Mouse (Mus musculus): Measurements from ENCODE around the gene Lyl1. TPM values are rescaled to one million over a fixed set of nuclear protein-coding genes. Genes with fewer than 3 reads are reported as not detected.

Gene Lyl1
- polyA plus RNA-seq, 1 experiment from 2014 or later = 4.3 TPM

GRCm38 (mm10) chr8:84684537-84684936 lies 16.7 kb upstream of the Lyl1 start:
- no peak overlapping the region for H3K27ac ChIP-seq (ENCODE audit: low read depth)
- peaks cover 24% of the 10 kb centered on the region for H3K4me1 ChIP-seq (replicated peaks; ENCODE audit: control insufficient read depth, insufficient read depth, low read length)
- WGBS = 65% methylated on average over 3 of the region's 3 CpGs
- H3K9ac ChIP-seq (ENCODE audit: low read length) = no peak overlapping the region
- H3K9me3 ChIP-seq (ENCODE audit: control insufficient read depth, low read length) = no peaks in the 10 kb centered on the region
- no peak overlapping the region for H3K4me2 ChIP-seq (ENCODE audit: low read length)
- H3K4me3 ChIP-seq (ENCODE audit: low read depth, low read length) = no peak overlapping the region
- ATAC-seq (replicated peaks; ENCODE audit: low FRiP score, low TSS enrichment, low read depth) (no peak), DNase-seq (ENCODE audit: low spot score) (no peak)
- H3K36me3 ChIP-seq (ENCODE audit: control insufficient read depth, insufficient read depth, low read length) = peaks cover 21% of the 10 kb centered on the region
- no peaks in the 10 kb centered on the region for H3K27me3 ChIP-seq (replicated peaks; ENCODE audit: control insufficient read depth, insufficient read depth, low read length)

- peak within 1 kb of the TSS; percentile 97 for H3K9ac ChIP-seq (ENCODE audit: low read length)
- 11% methylated on average over 20 of the region's 20 CpGs for WGBS
- ATAC-seq (replicated peaks; ENCODE audit: low FRiP score, low TSS enrichment, low read depth) (peak; percentile 20; the same call in 1 of the 2 replicates), DNase-seq (ENCODE audit: low spot score) (peak; percentile 55)
- peak within 1 kb of the TSS; percentile 98 for H3K4me3 ChIP-seq (ENCODE audit: low read depth, low read length)
- peak within 1 kb of the TSS; percentile 88 for H3K4me2 ChIP-seq (ENCODE audit: low read length)
- no peaks in the 10 kb centered on the region for H3K9me3 ChIP-seq (ENCODE audit: control insufficient read depth, low read length)
- H3K36me3 ChIP-seq (ENCODE audit: control insufficient read depth, insufficient read depth, low read length) = peaks cover 31% of the 10 kb centered on the region
- peaks cover 30% of the 10 kb centered on the region for H3K4me1 ChIP-seq (replicated peaks; ENCODE audit: control insufficient read depth, insufficient read depth, low read length)
- no peaks in the 10 kb centered on the region for H3K27me3 ChIP-seq (replicated peaks; ENCODE audit: control insufficient read depth, insufficient read depth, low read length)
- H3K27ac ChIP-seq (ENCODE audit: low read depth) = peak within 1 kb of the TSS; percentile 92
Measured at GRCm38 (mm10) chr8:84686191-84687002, 14.9 kb upstream of the Lyl1 start, which contains the start of gene Trmt1. Trmt1 (plus strand) TSS chr8:84686307.

- WGBS = under 1% methylated on average over 45 of the region's 62 CpGs
- Histone ChIP-seq H3K36me3 (ENCODE audit: control insufficient read depth, insufficient read depth, low read length) (peaks cover 31% of the 10 kb centered on the region), H3K27me3 (replicated peaks; ENCODE audit: control insufficient read depth, insufficient read depth, low read length) (no peaks in the 10 kb centered on the region), H3K4me1 (replicated peaks; ENCODE audit: control insufficient read depth, insufficient read depth, low read length) (peaks cover 30% of the 10 kb centered on the region), H3K4me2 (ENCODE audit: low read length) (peak overlapping the region; percentile 88), H3K9me3 (ENCODE audit: control insufficient read depth, low read length) (no peaks in the 10 kb centered on the region), H3K9ac (ENCODE audit: low read length) (peak overlapping the region; percentile 97), H3K4me3 (ENCODE audit: low read depth, low read length) (peak overlapping the region; percentile 98), H3K27ac (ENCODE audit: low read depth) (peak overlapping the region; percentile 92)
- ATAC-seq (replicated peaks; ENCODE audit: low FRiP score, low TSS enrichment, low read depth) = peak; percentile 53
- peak; percentile 75 for DNase-seq (ENCODE audit: low spot score)
Measured at GRCm38 (mm10) chr8:84687003-84687704, 14.1 kb upstream of the Lyl1 start.

- Histone ChIP-seq H3K4me2 (ENCODE audit: low read length) (peak within 1 kb of the TSS; percentile 88), H3K27ac (ENCODE audit: low read depth) (peak within 1 kb of the TSS; percentile 92), H3K9ac (ENCODE audit: low read length) (peak within 1 kb of the TSS; percentile 97), H3K27me3 (replicated peaks; ENCODE audit: control insufficient read depth, insufficient read depth, low read length) (no peaks in the 10 kb centered on the region), H3K4me3 (ENCODE audit: low read depth, low read length) (peak within 1 kb of the TSS; percentile 98), H3K9me3 (ENCODE audit: control insufficient read depth, low read length) (no peaks in the 10 kb centered on the region), H3K36me3 (ENCODE audit: control insufficient read depth, insufficient read depth, low read length) (peaks cover 31% of the 10 kb centered on the region), H3K4me1 (replicated peaks; ENCODE audit: control insufficient read depth, insufficient read depth, low read length) (peaks cover 30% of the 10 kb centered on the region)
- ATAC-seq (replicated peaks; ENCODE audit: low FRiP score, low TSS enrichment, low read depth) (peak; percentile 84), DNase-seq (ENCODE audit: low spot score) (peak; percentile 88)
- under 1% methylated on average over 32 of the region's 37 CpGs for WGBS
Measured at GRCm38 (mm10) chr8:84687705-84688100, 13.6 kb upstream of the Lyl1 start, which contains the start of gene Nacc1. Nacc1 (minus strand) TSS chr8:84687862.

GRCm38 (mm10) chr8:84689091-84689915 lies 12.0 kb upstream of the Lyl1 start:
- Histone ChIP-seq H3K4me1 (replicated peaks; ENCODE audit: control insufficient read depth, insufficient read depth, low read length) (peaks cover 30% of the 10 kb centered on the region), H3K4me2 (ENCODE audit: low read length) (peak overlapping the region; percentile 88), H3K9me3 (ENCODE audit: control insufficient read depth, low read length) (no peaks in the 10 kb centered on the region), H3K36me3 (ENCODE audit: control insufficient read depth, insufficient read depth, low read length) (peaks cover 37% of the 10 kb centered on the region), H3K27ac (ENCODE audit: low read depth) (peak overlapping the region; percentile 48; the same call in 1 of the 2 replicates), H3K4me3 (ENCODE audit: low read depth, low read length) (peak overlapping the region; percentile 57), H3K9ac (ENCODE audit: low read length) (peak overlapping the region; percentile 58), H3K27me3 (replicated peaks; ENCODE audit: control insufficient read depth, insufficient read depth, low read length) (no peaks in the 10 kb centered on the region)
- ATAC-seq (replicated peaks; ENCODE audit: low FRiP score, low TSS enrichment, low read depth) = peak; percentile 87
- DNase-seq (ENCODE audit: low spot score) = peak; percentile 92
- WGBS = under 1% methylated on average over 47 of the region's 47 CpGs

GRCm38 (mm10) chr8:84693332-84693731 lies 7.9 kb upstream of the Lyl1 start:
- Histone ChIP-seq H3K9me3 (ENCODE audit: control insufficient read depth, low read length) (no peaks in the 10 kb centered on the region), H3K9ac (ENCODE audit: low read length) (no peak overlapping the region), H3K4me2 (ENCODE audit: low read length) (no peak overlapping the region), H3K27me3 (replicated peaks; ENCODE audit: control insufficient read depth, insufficient read depth, low read length) (no peaks in the 10 kb centered on the region), H3K4me1 (replicated peaks; ENCODE audit: control insufficient read depth, insufficient read depth, low read length) (peaks cover 12% of the 10 kb centered on the region), H3K36me3 (ENCODE audit: control insufficient read depth, insufficient read depth, low read length) (peaks cover 72% of the 10 kb centered on the region), H3K27ac (ENCODE audit: low read depth) (no peak overlapping the region), H3K4me3 (ENCODE audit: low read depth, low read length) (no peak overlapping the region)
- DNase-seq (ENCODE audit: low spot score) (no peak), ATAC-seq (replicated peaks; ENCODE audit: low FRiP score, low TSS enrichment, low read depth) (no peak)
- 62% methylated on average over 4 of the region's 4 CpGs for WGBS

GRCm38 (mm10) chr8:84695140-84695539 lies 6.1 kb upstream of the Lyl1 start:
- no peak for ATAC-seq (replicated peaks; ENCODE audit: low FRiP score, low TSS enrichment, low read depth)
- Histone ChIP-seq H3K9ac (ENCODE audit: low read length) (no peak overlapping the region), H3K36me3 (ENCODE audit: control insufficient read depth, insufficient read depth, low read length) (peaks cover 84% of the 10 kb centered on the region), H3K27me3 (replicated peaks; ENCODE audit: control insufficient read depth, insufficient read depth, low read length) (no peaks in the 10 kb centered on the region), H3K9me3 (ENCODE audit: control insufficient read depth, low read length) (no peaks in the 10 kb centered on the region), H3K27ac (ENCODE audit: low read depth) (no peak overlapping the region), H3K4me1 (replicated peaks; ENCODE audit: control insufficient read depth, insufficient read depth, low read length) (0 out of 2 replicates have a peak, but pooled peaks cover under 1% of the 10 kb centered on the region), H3K4me3 (ENCODE audit: low read depth, low read length) (no peak overlapping the region), H3K4me2 (ENCODE audit: low read length) (no peak overlapping the region)
- no peak for DNase-seq (ENCODE audit: low spot score)
- 89% methylated on average over 6 of the region's 6 CpGs for WGBS
